Mouse (Mus musculus) left cerebral cortex, adult 9 months (tissue): ENCODE measurements at regions not wholly inside any gene's neighbourhood (a gene's known extent, or its start where the extent isn't known, plus 50 kb on each side); places are given as distances from the start of the nearest gene placed in this dataset.
"Not testable (repeated sequence)": the region's sequence is repeated elsewhere in the genome, so short reads cannot be mapped to it uniquely, and the experiment has no call there.

Experiments used
- DNase-seq, 2 experiments: peaks; one replicate each; pipeline ENCODE4 v3.0.0; 2022; ENCODE audit warnings: low spot score in 2 of 2

GRCm38 (mm10) chr1:51411726-51412125, 66.5 kb downstream of the Nabp1 start:
- DNase-seq = no peak

GRCm38 (mm10) chr1:51403632-51404031, 74.6 kb downstream of the Nabp1 start:
- DNase-seq = no peak

GRCm38 (mm10) chr1:51402533-51402925, 75.7 kb downstream of the Nabp1 start:
- no peak for DNase-seq

- DNase-seq = no peak
These were observed 76.2 kb downstream of the Nabp1 start for GRCm38 (mm10) chr1:51401846-51402532.

GRCm38 (mm10) chr1:51400541-51400940, 77.7 kb downstream of the Nabp1 start:
- DNase-seq = not testable (repeated sequence)

GRCm38 (mm10) chr1:51386874-51387273, 91.4 kb downstream of the Nabp1 start:
- no peak for DNase-seq

GRCm38 (mm10) chr1:51384051-51384450, 94.2 kb downstream of the Nabp1 start:
- DNase-seq = no peak

GRCm38 (mm10) chr1:51380240-51380639, 91.3 kb downstream of the Cavin2 start:
- peak in 1 of 2 experiments; percentile 45 for DNase-seq

- DNase-seq = no peak
These were observed 78.7 kb downstream of the Cavin2 start for GRCm38 (mm10) chr1:51367587-51367986.

- no peak for DNase-seq
These were observed 71.2 kb downstream of the Cavin2 start for GRCm38 (mm10) chr1:51360095-51360494.
